Mouse (Mus musculus) cerebellum, adult 2 months (tissue): ENCODE data around the gene Fbxl17.

ENCODE experiments used
- CTCF ChIP-seq: fragments of 200-500 bp; IDR thresholded peaks from 2 replicates; pipeline ENCODE4 v1.5.1; 2011; ENCODE audit warnings: low read depth, mild to moderate bottlenecking, control low read depth, low read length, moderate library complexity, borderline replicate concordance; ENCODE audit not compliant: insufficient read depth
- POLR2A ChIP-seq: fragments of 200-500 bp; IDR thresholded peaks from 2 replicates; pipeline ENCODE4 v1.6.1; 2011; ENCODE audit warnings: low read length, control low read depth, borderline replicate concordance; ENCODE audit not compliant: insufficient read depth

DNA sequence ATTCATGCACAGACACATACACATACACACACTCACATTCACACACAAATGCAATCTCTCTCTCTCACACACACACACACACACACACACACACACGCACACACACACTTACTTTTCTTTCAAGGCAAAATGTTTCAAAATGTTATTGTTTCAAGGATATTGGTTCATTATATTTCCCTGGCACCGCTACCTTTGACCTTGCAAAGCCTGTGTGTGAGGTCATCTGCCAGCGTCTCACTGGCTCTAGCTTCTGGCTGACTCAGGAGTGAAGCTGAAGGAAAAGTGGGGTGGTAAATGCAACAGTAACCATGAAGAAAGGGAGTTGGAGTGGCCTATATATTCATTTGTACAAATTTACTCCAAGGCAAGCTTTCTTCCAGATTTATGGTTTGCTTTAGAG is 442.8 kb downstream of the Fbxl17 start:
- TF ChIP-seq CTCF, result no peak
- TF ChIP-seq POLR2A, result no peak
